Mouse (Mus musculus): ENCODE measurements around the gene Rbm45.

- TF ChIP-seq CTCF (IDR thresholded peaks at IDR 0.05; ENCODE audit: control insufficient read depth, insufficient read depth, insufficient read length) (no peak), USF1 (IDR thresholded peaks at IDR 0.05; ENCODE audit: low read depth) (no peak), MYOG (IDR thresholded peaks at IDR 0.05; ENCODE audit: control insufficient read depth, extremely low read depth, insufficient read length) (no peak), MAX (IDR thresholded peaks at IDR 0.05) (no peak), CEBPB (IDR thresholded peaks at IDR 0.05; ENCODE audit: low read depth) (no peak)
These were observed 43.6 kb upstream of the Rbm45 start for GRCm38 (mm10) chr2:76326161-76326560.
